Mouse (Mus musculus) layer of hippocampus, postnatal 25 days (tissue): ENCODE measurements at regions not wholly inside any gene's neighbourhood (a gene's known extent, or its start where the extent isn't known, plus 50 kb on each side); places are given as distances from the start of the nearest gene placed in this dataset.

Experiments used
- DNase-seq, 2 experiments: peaks; one replicate each; pipeline ENCODE4 v3.0.0; 2022; ENCODE audit warnings: mixed read lengths in 2 of 2, low spot score in 1 of 2; ENCODE audit errors: extremely low spot score in 1 of 2

GRCm38 (mm10) chr10:37617708-37618300 is 479.1 kb upstream of the Marcks start:
- no peak for DNase-seq

- no peak for DNase-seq
Measured at GRCm38 (mm10) chr10:37615926-37616691, 477.4 kb upstream of the Marcks start.

GRCm38 (mm10) chr10:37613936-37614335 is 475.2 kb upstream of the Marcks start:
- DNase-seq: no peak

- DNase-seq: no peak
Measured at GRCm38 (mm10) chr10:37603529-37603928, 464.8 kb upstream of the Marcks start.

GRCm38 (mm10) chr10:37602936-37603335 is 464.2 kb upstream of the Marcks start:
- no peak for DNase-seq

GRCm38 (mm10) chr10:37589889-37590288 is 451.2 kb upstream of the Marcks start:
- no peak for DNase-seq

- no peak for DNase-seq
Measured at GRCm38 (mm10) chr10:37589009-37589408, 450.3 kb upstream of the Marcks start.

- DNase-seq: no peak
Measured at GRCm38 (mm10) chr10:37571171-37571570, 432.5 kb upstream of the Marcks start.

- no peak for DNase-seq
Measured at GRCm38 (mm10) chr10:37561705-37562104, 423.0 kb upstream of the Marcks start.

GRCm38 (mm10) chr10:37549446-37549845 is 410.7 kb upstream of the Marcks start:
- DNase-seq: no peak

GRCm38 (mm10) chr10:37540703-37541102 is 402.0 kb upstream of the Marcks start:
- DNase-seq: no peak

- no peak for DNase-seq
Measured at GRCm38 (mm10) chr10:37505966-37506615, 367.4 kb upstream of the Marcks start.

- no peak for DNase-seq
Measured at GRCm38 (mm10) chr10:37504468-37504867, 365.7 kb upstream of the Marcks start.

GRCm38 (mm10) chr10:37502505-37502904 is 363.8 kb upstream of the Marcks start:
- no peak for DNase-seq

- DNase-seq: no peak
Measured at GRCm38 (mm10) chr10:37501043-37501442, 362.3 kb upstream of the Marcks start.

GRCm38 (mm10) chr10:37495467-37495866 is 356.7 kb upstream of the Marcks start:
- no peak for DNase-seq

- no peak for DNase-seq
Measured at GRCm38 (mm10) chr10:37494552-37495166, 355.9 kb upstream of the Marcks start.

GRCm38 (mm10) chr10:37494098-37494497 is 355.4 kb upstream of the Marcks start:
- no peak for DNase-seq

GRCm38 (mm10) chr10:37484311-37485023 is 345.7 kb upstream of the Marcks start:
- DNase-seq: no peak

- DNase-seq: no peak
Measured at GRCm38 (mm10) chr10:37483521-37483920, 344.8 kb upstream of the Marcks start.

GRCm38 (mm10) chr10:37481879-37482278 is 343.2 kb upstream of the Marcks start:
- no peak for DNase-seq
